Mouse (Mus musculus) urinary bladder, postnatal 0 days (tissue): ENCODE results near the gene Ptprb. TPM values are rescaled to one million over a fixed set of nuclear protein-coding genes. Genes with fewer than 3 reads are reported as not detected.

ENCODE experiments used
- polyA plus RNA-seq: library from polyadenylated mRNA; unstranded; fragments of >200 nt; fragmentation: Nextera tagmentation; extraction: Ambion mirVana; gene quantifications from 2 replicates; pipeline ENCODE4 v1.2.1, GENCODE M21; 2015

Ptprb gene
- 3.5 and 4.5 TPM in 2 replicates for polyA plus RNA-seq

GRCm38 (mm10) chr10:116275280-116275679 lies at the start of gene Ptprb:
Ptprb (plus strand) TSS chr10:116275523.

Other genes starting within 250 kb of the Ptprb start
- gene 4933416C03Rik, start 161.6 kb upstream of the Ptprb start, polyA plus RNA-seq, result not detected in 2 replicates
- 1.2 and 1.4 TPM in 2 replicates for gene Kcnmb4, start 198.4 kb downstream of the Ptprb start, polyA plus RNA-seq